Mouse (Mus musculus) adrenal gland, adult 18-20 months (tissue): ENCODE data around the gene Dner. TPM values are rescaled to one million over a fixed set of nuclear protein-coding genes. Genes with fewer than 3 reads are reported as not detected.

Source experiments
- DNase-seq, 2 experiments: peaks; one replicate each; pipeline ENCODE4 v3.0.0; 2021 to 2022; ENCODE audit warnings: low spot score in 2 of 2
- long read RNA-seq, 2 experiments: library from polyadenylated mRNA; stranded (forward); transcript quantifications; one replicate each; pipeline ENCODE4 v2.0.0; 2021
- total RNA-seq, 2 experiments: library from RNA; stranded (reverse); gene quantifications; 1 replicate in 1 of 2; 2 replicates in 1 of 2; pipeline ENCODE4 v1.2.3; 2021

Gene Dner
- 1 to 10 TPM; 4.1 to 4.3 TPM for total RNA-seq
- long read RNA-seq, experiment 1, partial matches to known transcripts, result 0 of 4 reads
- long read RNA-seq, experiment 1, other reads (novel, unspliced or antisense), result 0 of 4 reads
- long read RNA-seq, experiment 2, transcript Dner-201 (13 exons, 3,632 nt), result major isoform, 17 of 20 reads
- long read RNA-seq, experiment 2, partial matches to known transcripts, result 2 of 20 reads
- long read RNA-seq, experiment 2, other reads (novel, unspliced or antisense), result 1 of 20 reads

DNA sequence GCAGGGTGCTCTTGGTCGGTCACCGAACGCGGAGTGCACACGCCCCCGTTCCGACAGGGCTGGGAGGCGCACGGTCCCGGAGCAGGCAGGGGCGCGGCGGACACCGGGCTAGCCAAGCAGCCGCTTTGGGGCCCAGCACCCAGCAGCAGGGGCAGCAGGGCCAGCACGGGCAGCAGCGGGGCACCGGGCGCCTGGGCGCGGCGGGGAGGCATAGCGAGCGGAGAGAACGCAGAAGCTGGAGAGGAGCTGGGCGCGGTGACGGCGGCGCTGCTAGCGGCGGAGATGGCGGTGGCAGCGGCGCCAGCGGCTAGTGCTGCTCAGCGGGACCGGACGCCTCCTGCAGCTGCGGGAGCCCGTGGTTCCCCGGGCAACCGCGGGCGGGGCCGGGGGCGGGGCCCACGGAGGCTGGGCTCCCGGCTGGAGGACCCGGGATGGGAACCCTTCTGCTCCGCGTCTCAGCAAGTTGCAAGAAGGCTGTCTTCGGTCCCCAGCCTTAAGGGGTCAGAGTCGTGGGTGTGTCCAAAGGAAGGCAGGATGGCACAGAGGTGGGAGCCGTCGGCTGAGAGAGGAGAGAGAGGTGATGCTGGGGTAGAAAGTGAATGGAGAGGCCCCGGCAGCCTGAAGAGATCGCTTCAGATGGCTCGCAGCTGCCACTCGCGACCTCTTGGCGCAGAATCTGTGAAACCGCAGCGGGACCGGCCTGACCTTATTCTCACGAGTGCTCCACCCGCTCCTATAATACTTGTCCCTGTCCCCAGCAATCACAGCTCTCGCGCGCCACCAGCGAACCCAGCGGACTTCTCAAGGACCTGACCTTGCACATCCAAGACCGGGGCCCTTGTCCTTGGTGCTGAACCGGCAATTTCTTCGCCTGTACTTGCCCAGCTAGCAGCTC, at the start of gene Dner:
Gene Dner (minus strand): TSS at position 705 of the 895 bp plus-strand sequence.
- DNase-seq, result peak; percentile 65 to 66

DNA sequence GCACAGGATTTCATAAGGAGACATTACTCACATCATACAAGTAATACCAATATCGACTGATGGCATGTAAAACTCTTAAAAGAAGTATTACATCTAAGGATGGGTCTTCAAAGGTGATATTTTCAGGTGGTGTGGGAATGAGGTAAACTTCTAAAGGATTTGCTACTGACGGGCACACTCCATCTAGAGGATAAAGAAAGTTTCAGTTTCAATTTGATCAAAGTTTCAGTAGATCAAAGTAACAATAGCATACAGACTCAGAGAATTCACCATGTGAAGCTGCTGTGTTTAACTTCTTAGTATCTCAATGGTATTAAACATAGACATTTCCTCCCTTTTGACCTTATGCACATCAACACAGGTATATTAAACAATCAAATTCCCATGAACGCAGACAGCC, 46.1 kb upstream of the Dner start:
- no peak for DNase-seq

DNA sequence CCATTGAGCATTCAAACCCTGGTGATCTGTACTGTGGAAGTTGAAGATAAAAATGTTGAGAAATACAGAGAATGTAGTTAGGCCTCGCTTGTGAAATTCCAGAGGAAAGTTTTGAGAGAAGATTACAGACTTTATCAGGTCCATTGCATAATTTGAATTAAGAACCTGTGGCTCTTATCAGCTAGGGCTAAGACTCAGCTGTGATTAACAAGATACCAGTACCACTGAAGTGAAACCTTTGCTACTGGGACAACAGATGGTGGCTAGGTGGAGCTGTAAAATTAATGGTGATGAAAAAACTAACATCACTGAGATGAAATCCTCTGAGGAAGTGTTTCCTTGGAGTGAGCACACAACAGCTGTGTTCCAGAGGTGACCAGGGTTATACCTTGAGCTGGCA, 44.1 kb upstream of the Dner start:
- DNase-seq, result no peak

DNA sequence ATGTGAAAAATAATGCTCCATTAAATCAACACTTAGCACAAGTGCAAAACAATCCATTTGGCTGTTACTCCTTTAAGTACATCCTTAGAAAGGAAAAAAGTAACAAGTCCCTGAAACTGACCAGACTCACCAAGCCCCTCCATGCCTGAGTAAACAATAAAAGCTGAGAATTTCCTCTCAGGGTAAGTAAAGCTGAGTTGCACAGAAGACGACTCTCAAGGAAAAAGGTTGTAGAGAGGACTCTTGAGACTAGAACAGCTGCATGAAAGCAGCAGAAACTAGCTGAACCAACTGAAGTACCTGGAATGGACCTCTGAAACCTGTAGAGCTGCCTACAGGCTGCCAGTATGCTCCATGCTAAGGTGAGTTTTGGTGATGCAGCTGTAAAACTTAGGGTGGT, 41.1 kb upstream of the Dner start:
- no peak for DNase-seq

DNA sequence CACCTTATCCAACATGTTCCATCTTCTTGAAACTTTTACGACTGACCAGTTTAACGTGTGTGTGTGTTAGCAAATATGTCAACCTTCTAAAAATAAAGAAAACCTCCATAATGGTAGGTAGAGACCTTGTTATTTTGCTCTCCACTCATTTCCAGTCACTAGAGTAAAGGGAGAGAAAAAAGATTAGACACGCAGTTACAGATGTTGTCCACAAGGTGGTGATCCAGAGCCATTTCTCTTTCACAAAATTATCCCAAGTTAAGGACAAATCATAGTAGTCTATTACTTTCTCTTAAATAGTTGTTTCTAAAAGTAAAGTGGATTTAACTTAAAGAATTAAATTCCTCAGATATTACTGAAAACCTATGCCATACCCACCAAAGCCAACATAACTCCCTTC, 37.8 kb upstream of the Dner start:
- no peak for DNase-seq

DNA sequence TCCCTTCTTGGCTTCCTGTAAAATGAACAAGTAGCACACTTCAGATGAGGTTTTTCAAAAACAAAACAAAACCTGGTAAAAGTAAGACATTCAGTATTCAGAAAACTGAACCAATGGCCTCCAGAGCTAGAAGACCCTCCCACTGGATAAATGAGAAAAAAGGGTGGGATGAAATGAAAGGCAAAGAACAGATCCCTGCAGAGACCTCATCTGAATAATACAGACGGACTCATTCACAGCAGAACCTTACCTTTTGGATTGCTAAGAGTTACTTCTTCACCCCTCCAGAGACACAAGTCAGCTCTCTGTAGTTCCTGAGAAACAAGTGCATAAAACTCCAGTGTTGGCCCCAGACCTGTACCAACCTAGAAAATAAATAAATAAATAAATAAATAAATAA, 35.7 kb upstream of the Dner start:
- DNase-seq, result no peak

DNA sequence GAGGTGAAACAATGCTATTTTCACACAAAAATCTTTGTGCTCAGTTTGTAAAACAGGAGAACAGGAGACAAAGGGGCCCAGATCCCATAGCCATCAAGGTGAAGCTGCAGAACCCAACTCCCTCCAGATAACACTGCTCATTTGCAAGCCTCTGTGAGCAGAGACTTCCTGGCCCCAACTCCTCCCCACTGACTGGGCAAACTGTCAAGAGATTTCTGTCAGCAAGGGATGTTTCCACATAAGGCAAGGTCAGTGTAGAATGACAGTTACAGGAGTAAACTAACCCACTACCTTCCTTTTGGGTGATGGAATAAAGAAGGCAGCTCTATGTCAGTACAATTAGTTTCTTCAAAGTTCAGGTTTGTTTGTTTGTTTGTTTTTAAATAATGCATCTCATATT, 26.8 kb upstream of the Dner start:
- no peak for DNase-seq

DNA sequence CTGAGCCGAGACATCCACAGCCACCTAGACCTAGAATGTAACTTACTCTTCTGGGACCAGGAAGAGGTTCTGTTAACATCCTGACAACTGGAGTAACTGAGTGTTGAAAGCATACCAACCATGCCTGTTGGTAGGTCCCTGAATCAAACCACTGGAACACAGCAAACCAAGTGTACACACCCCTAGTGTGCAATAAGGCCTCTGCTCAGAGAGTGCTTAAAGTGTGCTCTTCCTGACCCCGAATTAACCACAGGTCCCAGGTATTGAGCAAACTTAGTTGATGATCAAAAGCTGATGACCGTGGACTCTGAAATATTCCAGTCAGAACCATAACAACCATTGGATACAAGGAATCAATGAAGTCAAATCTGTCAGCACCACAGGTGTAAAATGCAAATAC, 26.4 kb upstream of the Dner start:
- DNase-seq, result no peak

DNA sequence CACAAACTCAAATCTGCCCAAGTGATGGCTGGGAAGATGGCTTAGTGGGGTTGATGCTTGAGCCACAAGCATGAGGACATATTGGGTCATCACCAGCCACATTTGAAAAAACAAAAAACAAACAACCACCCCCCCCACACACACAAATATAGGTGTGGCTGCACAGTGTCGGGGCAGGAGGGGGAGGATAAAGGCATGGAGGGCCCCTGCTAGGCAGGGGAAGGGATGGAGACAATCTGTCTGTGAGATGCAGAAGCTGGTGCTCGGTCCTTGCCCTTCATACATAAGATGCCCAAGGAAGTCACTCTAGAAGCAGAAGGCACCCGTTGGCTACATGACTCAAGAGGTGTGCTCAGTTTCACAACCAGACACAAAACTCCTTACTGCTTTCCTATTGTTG, 25.9 kb upstream of the Dner start:
- no peak for DNase-seq

DNA sequence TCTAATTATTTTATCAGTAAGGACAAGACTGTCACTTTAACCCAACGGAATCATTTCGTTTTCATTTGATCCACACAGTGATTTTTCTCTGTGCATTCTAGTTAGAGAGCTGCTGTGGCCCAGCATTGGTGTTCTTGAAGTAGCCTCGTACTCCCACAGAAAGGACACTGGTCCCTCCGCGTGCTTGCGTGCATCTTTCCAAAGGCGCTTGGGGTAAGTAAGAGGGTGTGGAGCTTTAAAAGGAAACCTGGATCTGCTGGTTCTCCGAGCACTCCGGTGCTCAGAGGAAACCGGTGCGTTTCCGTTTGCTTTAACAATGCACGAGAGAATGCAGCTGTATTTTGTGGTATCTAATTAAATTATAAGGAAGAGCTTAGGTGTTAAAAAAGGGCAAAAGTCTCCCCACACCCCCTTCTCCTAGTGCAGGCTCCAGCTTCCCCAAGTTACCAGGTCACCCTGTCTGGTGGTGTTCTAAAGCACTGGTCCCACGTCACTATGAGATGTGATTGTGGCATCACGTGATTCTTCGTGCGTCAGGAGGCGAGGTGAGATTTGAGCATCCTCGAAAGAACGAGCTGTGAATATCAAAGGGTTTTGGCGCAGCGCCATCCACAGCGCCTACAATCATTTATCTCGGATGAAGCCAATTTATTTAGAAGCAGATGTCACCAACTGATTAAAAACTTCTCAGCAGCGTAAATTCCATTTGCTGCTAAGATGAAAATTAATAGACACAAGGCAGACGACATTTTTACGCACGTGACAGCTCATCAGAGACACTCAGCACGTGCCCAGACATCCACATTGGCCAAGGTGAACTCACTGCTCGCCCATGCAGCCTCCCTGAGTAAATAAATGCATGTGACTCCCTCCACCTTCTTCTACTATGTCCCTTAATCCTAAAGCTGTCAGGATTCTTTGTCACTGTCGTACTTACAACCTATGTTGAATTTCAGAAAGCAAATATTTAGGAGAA, 14.1 kb upstream of the Dner start:
- DNase-seq, result no peak

DNA sequence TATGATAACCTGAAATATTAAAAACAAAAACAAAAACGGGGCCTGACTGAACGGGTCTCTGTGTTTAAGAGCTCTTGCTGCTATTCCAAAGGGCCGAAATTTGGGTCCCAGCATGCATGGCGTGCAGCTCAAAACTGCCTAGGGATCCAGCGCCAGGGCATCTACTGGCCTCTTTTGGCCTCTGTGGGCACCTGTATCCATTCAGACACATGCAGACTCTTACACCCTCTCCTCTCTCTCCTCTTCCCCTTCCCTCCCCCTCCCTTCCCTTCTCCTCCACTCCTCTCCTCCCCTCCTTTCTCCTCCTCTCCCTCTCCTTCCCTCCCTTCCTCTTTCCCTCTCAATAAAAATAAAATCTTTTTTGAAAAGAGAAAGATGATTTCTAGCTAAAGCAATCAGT, 13.4 kb upstream of the Dner start:
- DNase-seq, result no peak

DNA sequence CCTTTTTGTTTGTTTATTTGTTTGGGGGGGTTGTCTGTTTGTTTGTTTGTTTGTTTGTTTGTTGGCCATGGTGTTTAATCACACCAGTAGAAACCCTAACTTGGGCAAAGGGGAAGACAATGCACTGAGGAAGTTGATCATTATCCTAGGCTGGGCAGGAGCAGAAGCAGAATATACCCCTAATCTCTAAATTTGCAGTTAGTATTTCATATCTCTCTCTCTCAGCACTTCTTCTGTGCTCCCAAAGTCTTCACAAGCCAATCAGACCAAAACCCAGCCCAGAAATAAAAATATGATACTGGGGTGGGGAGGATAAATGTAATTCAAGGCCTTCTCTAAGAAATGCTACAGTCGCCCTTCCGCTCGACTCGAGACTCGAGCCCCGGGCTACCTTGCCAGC, 4.2 kb upstream of the Dner start:
- DNase-seq, result no peak

DNA sequence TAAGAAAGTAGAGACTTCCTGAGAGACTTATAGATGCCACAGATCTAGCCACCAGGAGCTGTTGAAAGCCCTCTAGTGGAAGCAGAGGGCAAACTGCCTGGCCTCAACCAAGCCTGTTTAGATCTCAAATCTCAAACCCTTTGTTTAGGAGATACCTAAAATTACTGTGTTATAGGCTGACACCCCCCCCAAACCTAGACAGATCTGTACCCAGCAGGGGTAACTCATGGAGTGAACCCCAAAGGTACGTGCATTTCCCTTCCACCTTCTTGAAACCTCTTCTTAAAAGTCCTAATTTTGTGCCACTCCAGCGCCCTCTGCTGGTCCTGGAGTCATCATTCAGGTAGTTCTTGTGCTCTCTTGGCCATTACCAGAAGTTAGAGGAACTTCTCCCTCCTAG, 1.1 kb upstream of the Dner start:
- DNase-seq, result peak; percentile 47

DNA sequence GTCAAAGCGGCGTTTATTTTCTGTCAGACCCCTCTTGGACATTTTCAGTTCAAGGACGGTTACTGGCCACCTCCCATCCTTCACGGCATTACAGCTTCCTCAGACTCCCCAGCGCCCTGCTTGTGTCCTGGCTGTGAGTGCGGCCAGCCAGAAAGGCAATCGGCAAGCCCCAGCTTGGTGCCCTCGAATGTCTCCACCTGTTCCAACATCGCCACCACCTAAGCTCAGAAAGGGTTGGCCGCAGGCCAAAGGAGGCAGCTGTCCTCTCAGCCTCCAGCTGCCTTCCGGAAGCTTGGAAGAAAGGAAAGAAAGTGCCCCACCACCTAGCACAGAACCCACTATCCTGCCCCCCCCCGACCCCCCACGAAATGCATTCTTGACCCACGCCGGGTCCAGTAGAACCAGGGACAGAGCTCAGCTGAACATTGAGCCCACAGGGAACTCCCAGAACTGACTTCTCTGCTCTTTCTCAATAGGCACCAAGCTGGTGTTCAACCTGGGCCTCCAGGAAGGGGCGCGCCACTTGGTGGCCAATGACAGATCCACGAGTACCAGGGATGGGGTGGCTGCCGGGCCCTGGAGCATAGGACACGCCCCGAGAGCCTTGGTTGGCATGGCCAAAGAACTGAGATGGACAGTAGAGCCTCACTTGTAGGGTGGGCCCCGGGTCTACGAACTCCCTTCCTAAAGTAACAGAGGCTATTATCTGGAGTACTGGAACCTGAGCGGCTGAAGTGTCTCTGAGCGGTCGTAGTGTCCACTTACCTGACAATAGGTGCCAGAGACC, 1.1 kb downstream of the Dner start:
- no peak for DNase-seq

DNA sequence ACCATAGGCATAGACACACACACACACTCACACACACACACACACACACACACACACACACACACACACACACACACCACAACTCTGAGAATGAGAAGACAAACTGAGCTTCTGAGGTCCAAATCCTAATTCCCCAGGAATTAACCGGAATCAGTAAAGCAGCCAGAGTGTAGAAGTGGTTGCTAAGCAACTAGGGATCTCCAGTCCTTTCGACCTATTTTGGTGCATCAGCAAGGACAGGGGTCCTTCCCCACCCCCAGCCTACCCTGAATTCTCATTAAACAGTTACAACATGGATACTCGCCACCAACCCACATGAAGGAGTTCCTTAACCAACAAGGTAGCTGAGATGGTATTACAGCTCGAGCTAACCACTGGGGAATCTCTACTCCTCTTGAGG, 18.1 kb downstream of the Dner start:
- no peak for DNase-seq

DNA sequence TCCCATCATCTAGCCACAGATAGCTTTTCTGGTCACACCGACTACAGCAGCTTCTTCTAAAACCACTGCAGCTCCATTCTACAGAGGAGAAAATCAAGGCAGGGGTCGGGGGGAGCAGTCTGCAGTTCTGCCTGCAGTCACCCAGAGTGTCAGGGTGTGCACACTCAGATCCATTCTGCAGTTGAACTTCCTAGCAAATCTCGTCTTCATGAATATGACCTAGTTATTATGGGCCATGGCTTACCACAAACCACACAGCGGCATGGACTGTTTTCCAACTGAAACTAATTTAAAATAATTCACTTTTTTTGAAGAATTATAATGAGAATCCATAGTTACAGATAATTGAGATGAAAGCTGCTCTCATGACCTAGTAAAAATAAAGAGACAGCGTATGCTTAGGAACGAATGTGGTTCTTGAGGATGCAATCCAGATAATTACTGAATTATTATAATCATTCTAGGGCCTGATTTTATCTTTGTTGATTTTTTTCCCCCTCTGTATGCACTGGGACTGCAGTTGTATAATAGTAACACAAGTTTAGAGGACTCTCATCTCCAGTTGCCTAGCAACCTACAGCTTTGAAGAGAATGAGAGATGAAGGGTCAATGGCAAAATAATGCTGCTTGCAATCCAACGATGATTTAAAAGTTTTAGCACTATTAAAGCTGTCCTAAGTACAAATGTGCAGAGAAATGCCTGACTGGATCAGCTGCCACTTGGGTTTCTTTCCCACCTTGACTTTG, 27.7 kb downstream of the Dner start:
- DNase-seq, result no peak

DNA sequence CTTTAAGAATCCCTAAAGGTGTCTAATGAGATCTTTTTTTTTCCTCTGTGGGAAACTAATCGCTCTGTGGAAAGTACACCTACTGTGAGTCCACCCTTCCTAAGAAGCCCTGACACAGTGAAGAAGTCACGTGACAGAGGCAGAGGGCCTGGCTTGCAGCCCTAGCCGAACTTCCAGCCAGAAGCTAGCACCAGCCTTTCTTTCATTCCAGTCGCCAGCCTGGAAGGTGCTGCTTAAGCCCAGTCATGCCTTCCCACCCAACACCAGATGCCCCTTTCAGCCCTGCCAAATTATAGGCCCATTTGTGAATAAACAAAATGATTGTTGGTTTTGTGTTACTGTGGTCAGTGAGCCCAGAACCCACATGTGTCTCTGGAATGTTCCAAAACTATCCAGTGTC, 28.4 kb downstream of the Dner start:
- DNase-seq, result no peak

DNA sequence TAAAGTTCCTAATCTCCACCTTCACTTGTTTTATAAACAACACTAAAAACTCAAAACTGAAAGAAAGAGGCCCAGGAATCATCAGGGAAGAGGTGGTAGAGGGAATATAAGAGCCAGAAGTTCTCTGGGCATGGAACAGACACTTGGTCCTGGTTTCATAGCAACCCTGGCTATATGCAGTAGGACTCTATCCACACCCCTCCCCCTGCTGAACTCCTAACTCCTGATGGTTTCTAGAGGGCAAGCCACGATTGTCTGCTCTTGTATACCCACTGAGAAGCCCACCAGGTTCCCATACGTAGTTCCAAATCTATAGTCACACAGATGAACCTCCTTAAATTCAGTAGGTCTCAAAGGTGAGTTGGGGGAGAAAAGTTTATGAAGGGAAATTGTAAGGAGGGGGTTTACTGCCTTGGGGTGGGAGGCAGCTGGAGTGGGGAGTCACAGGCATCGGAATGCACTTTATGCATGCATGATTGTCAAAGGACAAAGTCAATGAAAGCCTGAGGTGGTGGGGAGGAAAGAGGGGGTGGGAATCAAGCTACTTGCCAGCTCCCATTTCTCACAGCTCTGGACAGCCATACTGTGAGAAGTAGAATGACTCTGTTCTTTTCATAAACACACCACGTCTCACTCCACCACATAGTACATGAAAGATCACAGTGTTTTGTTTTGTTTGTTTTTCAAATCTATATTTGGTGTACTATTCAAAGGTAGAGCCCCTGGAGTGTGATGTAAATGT, 31.5 kb downstream of the Dner start:
- no peak for DNase-seq

DNA sequence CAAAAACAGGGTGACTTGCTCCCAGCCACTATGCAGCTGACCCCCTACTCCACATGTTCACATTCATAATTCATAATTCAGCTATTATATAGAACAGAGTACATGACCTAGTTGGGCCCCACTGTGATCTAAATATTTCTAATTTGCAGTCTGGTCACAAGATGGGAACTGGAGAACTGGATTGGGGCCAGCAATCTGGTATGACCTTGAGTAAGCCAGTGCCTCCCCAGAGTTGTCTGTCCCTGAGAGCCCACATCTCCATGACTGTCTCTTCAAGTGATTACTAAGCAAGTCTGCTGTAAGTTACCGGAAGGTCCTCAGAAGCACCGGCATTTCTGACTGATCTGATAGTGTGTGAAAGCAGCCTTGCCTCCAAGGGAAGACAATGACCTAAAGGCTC, 49.2 kb downstream of the Dner start:
- DNase-seq, result no peak
